Mouse (Mus musculus) bone marrow, adult 2 months (tissue): ENCODE results near the gene Gpx4.

ENCODE experiments used
- CTCF ChIP-seq: fragments of 200-500 bp; IDR thresholded peaks from 2 replicates; pipeline ENCODE4 v1.5.1; 2011; ENCODE audit warnings: low read length, control low read depth; ENCODE audit not compliant: control insufficient read depth, insufficient read depth
- POLR2A ChIP-seq: fragments of 200-500 bp; IDR thresholded peaks from 2 replicates; pipeline ENCODE4 v1.6.1; 2011; ENCODE audit warnings: low read depth, mild to moderate bottlenecking, control low read depth, low read length, borderline replicate concordance; ENCODE audit not compliant: control insufficient read depth

DNA sequence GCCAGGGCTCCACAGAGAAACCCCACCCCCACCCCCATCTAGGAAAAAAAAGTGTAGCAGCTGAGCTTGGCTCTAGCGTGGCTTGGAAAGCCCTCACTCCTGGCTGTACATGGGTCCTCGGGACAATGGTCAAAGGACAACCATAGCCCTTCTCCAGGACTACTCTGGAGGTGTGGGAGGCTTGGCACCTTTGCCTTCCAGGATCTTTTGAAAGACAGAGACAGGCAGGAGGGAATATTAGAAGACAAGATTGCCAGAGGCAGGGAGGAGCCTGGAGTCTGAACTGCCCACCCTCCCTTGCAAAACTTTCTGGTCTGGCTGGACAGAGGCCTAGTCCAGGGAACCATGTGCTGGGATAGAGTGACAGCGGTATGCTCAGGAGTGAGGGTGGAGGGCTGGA, 47.7 kb downstream of the Gpx4 start:
- no peak for TF ChIP-seq POLR2A
- no peak for TF ChIP-seq CTCF
